ENCODE assay signal across 18 mouse cellular contexts in genomic region chr11:11957211-11958060, GRCm38 (mm10). TPM values are rescaled to one million over a fixed set of nuclear protein-coding genes. Genes with fewer than 3 reads are reported as not detected.
DNase-seq lines count a peak whose midpoint lies in the region; ATAC-seq and TF ChIP-seq lines count a peak whose summit lies in the region.
"Had no signal": no experiment of that assay in that cellular context is flagged by ENCODE, and none has a peak within 500 bp of the region (broad histone marks: within the 10 kb centered on the region; RNA-seq: fewer than 3 reads in every experiment).

No protein-coding gene starts in this region.

- H3K4me1 ChIP-seq in heart, embryonic 10.5 days: peaks cover 78% of the 10 kb centered on the region
- H3K4me1 ChIP-seq in intestine, embryonic 16.5 days (ENCODE audit: control insufficient read depth, insufficient read depth, low read length): peaks cover 10% of the 10 kb centered on the region
- peaks cover 18% of the 10 kb centered on the region for H3K4me1 ChIP-seq in intestine, embryonic 15.5 days (replicated peaks)
- H3K4me1 ChIP-seq in embryonic facial prominence, embryonic 10.5 days: peaks cover 48% of the 10 kb centered on the region
- peaks cover 77% of the 10 kb centered on the region for H3K4me1 ChIP-seq in heart, postnatal 0 days (ENCODE audit: control insufficient read depth, insufficient read depth)

- H3K4me2 ChIP-seq in intestine, embryonic 16.5 days (ENCODE audit: low read depth, low read length): no peak overlapping the region
- H3K4me2 ChIP-seq in intestine, embryonic 15.5 days (replicated peaks): no peak overlapping the region
- no peak overlapping the region for H3K4me2 ChIP-seq in heart, postnatal 0 days (ENCODE audit: low read depth, low read length)

- H3K4me3 ChIP-seq in heart, embryonic 10.5 days: no peak overlapping the region
- H3K4me3 ChIP-seq in intestine, embryonic 16.5 days (ENCODE audit: low read length): no peak overlapping the region
- no peak overlapping the region for H3K4me3 ChIP-seq in intestine, embryonic 15.5 days (replicated peaks)
- H3K4me3 ChIP-seq in embryonic facial prominence, embryonic 10.5 days: no peak overlapping the region
- no peak overlapping the region for H3K4me3 ChIP-seq in heart, postnatal 0 days (ENCODE audit: low read depth, low read length)

- H3K27me3 ChIP-seq in heart, embryonic 10.5 days (ENCODE audit: insufficient read depth, poor library complexity, severe bottlenecking): no peaks in the 10 kb centered on the region
- H3K27me3 ChIP-seq in intestine, embryonic 16.5 days (replicated peaks; ENCODE audit: control insufficient read depth, insufficient read depth, low read length): no peaks in the 10 kb centered on the region
- no peaks in the 10 kb centered on the region for H3K27me3 ChIP-seq in intestine, embryonic 15.5 days (replicated peaks)
- H3K27me3 ChIP-seq in embryonic facial prominence, embryonic 10.5 days (replicated peaks; ENCODE audit: low read depth, poor library complexity, severe bottlenecking): no peaks in the 10 kb centered on the region
- no peaks in the 10 kb centered on the region for H3K27me3 ChIP-seq in heart, postnatal 0 days (ENCODE audit: control insufficient read depth, insufficient read depth, low read length)

- H3K9me3 ChIP-seq in heart, embryonic 10.5 days: no peaks in the 10 kb centered on the region
- no peaks in the 10 kb centered on the region for H3K9me3 ChIP-seq in intestine, embryonic 16.5 days (ENCODE audit: control insufficient read depth, low read length)
- H3K9me3 ChIP-seq in intestine, embryonic 15.5 days: no peaks in the 10 kb centered on the region
- H3K9me3 ChIP-seq in embryonic facial prominence, embryonic 10.5 days: no peaks in the 10 kb centered on the region
- no peaks in the 10 kb centered on the region for H3K9me3 ChIP-seq in heart, postnatal 0 days (replicated peaks; ENCODE audit: control insufficient read depth, low read length)

- H3K27ac ChIP-seq in heart, embryonic 10.5 days: peak overlapping the region; percentile 85
- H3K27ac ChIP-seq in intestine, embryonic 16.5 days (ENCODE audit: low read length): 0 out of 2 replicates have a peak overlapping the region, but pooled peaks have one; percentile 34
- H3K27ac ChIP-seq in intestine, embryonic 15.5 days: no peak overlapping the region
- 0 out of 2 replicates have a peak overlapping the region, but pooled peaks have one; percentile 5 for H3K27ac ChIP-seq in embryonic facial prominence, embryonic 10.5 days (replicated peaks)
- H3K27ac ChIP-seq in heart, postnatal 0 days (ENCODE audit: low read depth): peak overlapping the region; percentile 98

- no peak for ATAC-seq in intestine, embryonic 16.5 days
- ATAC-seq in intestine, embryonic 15.5 days: no peak
- ATAC-seq in heart, postnatal 0 days (ENCODE audit: insufficient read depth, low read depth): peak; percentile 82
- ATAC-seq: hindbrain, embryonic 16.5 days; midbrain, embryonic 16.5 days had no signal

- intact Hi-C loops in heart, postnatal 14 days (cut with DNase I): no loop called here

- no peak overlapping the region for H3K9ac ChIP-seq in intestine, embryonic 16.5 days (ENCODE audit: low read depth, low read length)
- H3K9ac ChIP-seq in intestine, embryonic 15.5 days: no peak overlapping the region
- no peak overlapping the region for H3K9ac ChIP-seq in heart, postnatal 0 days (replicated peaks; ENCODE audit: low read depth, low read length)

- 52% methylated on average over 5 of the region's 5 CpGs for WGBS in heart, embryonic 10.5 days
- 75% methylated on average over 5 of the region's 5 CpGs for WGBS in intestine, embryonic 16.5 days
- 77% methylated on average over 5 of the region's 5 CpGs for WGBS in intestine, embryonic 15.5 days
- 92% methylated on average over 5 of the region's 5 CpGs for WGBS in embryonic facial prominence, embryonic 10.5 days
- 33% methylated on average over 5 of the region's 5 CpGs for WGBS in heart, postnatal 0 days

- H3K36me3 ChIP-seq in heart, embryonic 10.5 days: peaks cover 34% of the 10 kb centered on the region
- H3K36me3 ChIP-seq in intestine, embryonic 16.5 days (ENCODE audit: control insufficient read depth, insufficient read depth, low read length): peaks cover 2% of the 10 kb centered on the region; the same call in 1 of the 2 replicates
- 0 out of 2 replicates have a peak, but pooled peaks cover 5% of the 10 kb centered on the region for H3K36me3 ChIP-seq in intestine, embryonic 15.5 days
- H3K36me3 ChIP-seq in embryonic facial prominence, embryonic 10.5 days (replicated peaks): peaks cover 80% of the 10 kb centered on the region
- H3K36me3 ChIP-seq in heart, postnatal 0 days (replicated peaks; ENCODE audit: control insufficient read depth, insufficient read depth, low read length): peaks cover 22% of the 10 kb centered on the region

- TF ChIP-seq EP300 in heart, postnatal 0 days (IDR thresholded peaks at IDR 0.05; ENCODE audit: low read depth): peak; percentile 89

- peak; percentile 58 for DNase-seq in heart, embryonic 10.5 days (ENCODE audit: low spot score)
- no peak for DNase-seq in heart, postnatal 14 days
- DNase-seq in embryonic facial prominence, embryonic 10.5 days (ENCODE audit: low spot score): no peak
- DNase-seq in heart, postnatal 0 days (ENCODE audit: low spot score): peak; percentile 93
- DNase-seq in ovary, postnatal 36 days (ENCODE audit: low spot score): no peak
- DNase-seq in layer of hippocampus, adult 9-10 months (ENCODE audit: low spot score): no peak
- DNase-seq: adrenal gland, postnatal 25 days; cerebellum, adult 11 months; cerebellum, postnatal 14 days; kidney, adult 2 months; kidney, postnatal 10 days; lung, postnatal 10 days; thymus, postnatal 14 days had no signal

- TF ChIP-seq CTCF in heart, postnatal 0 days (IDR thresholded peaks at IDR 0.05; ENCODE audit: low read depth): no peak

RNA-seq across cellular contexts. Expression of gene Ddc, which starts 59.5 kb away (rescaled TPM):
- polyA plus RNA-seq in heart, embryonic 10.5 days (2016; fragmentation: Nextera tagmentation; extraction: Ambion mirVana): 34.5 and 42.8 TPM in 2 replicates
- 1 to 10 TPM; 3.1 to 5.8 TPM for total RNA-seq in heart, postnatal 14 days (2021)
- 44.0 and 44.7 TPM in 2 replicates for polyA plus RNA-seq in intestine, embryonic 16.5 days (2015; fragmentation: Nextera tagmentation; extraction: Ambion mirVana)
- polyA plus RNA-seq in intestine, embryonic 15.5 days (2015; fragmentation: Nextera tagmentation; extraction: Ambion mirVana): 46.3 and 52.2 TPM in 2 replicates
- polyA plus RNA-seq in embryonic facial prominence, embryonic 10.5 days (2016; fragmentation: Nextera tagmentation; extraction: Ambion mirVana): 6.9 and 8.8 TPM in 2 replicates
- 248 and 309 TPM in 2 replicates for total RNA-seq in heart, postnatal 0 days (2014; rRNA removed; ENCODE audit: low replicate concordance)
- 129 and 140 TPM in 2 replicates for polyA plus RNA-seq in heart, postnatal 0 days (2015; fragmentation: Nextera tagmentation; extraction: Ambion mirVana)
- total RNA-seq: hematopoietic stem cell, adult 5-6 weeks had no signal

Comparison
In these comparisons a context has a peak if more than half of its experiments do, and no peak if none do; other contexts are left out.
1. DNase-seq: peak in heart, embryonic 10.5 days (single experiment) and heart, postnatal 0 days (single experiment); none in heart, postnatal 14 days (0 of 2), embryonic facial prominence, embryonic 10.5 days (single experiment), ovary, postnatal 36 days (single experiment) and layer of hippocampus, adult 9-10 months (single experiment).